ENCODE assay signal across 18 mouse cellular contexts in the genomic region with DNA sequence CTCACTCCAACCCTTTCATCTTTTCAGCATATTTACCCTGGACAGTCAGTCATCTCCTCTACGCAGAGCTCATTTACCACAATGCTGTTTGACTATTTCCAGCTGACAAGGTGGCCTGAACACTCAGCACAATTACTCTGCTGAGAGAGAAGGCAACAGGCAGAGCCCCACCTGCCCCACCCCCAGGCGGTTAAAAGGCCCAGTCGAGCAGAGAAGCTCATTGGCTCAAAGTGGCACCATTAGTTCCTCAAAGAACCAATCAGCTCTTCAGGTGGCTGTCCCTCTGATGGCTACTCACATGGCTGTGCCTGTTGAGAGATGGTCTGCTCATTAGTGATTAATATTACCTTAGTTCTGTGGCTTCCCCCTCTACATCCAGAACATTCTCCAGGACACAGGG. TPM values are rescaled to one million over a fixed set of nuclear protein-coding genes. Genes with fewer than 3 reads are reported as not detected.
DNase-seq lines count a peak whose midpoint lies in the region; ATAC-seq lines count a peak whose summit lies in the region.
"Had no signal": no experiment of that assay in that cellular context is flagged by ENCODE, and none has a peak within 500 bp of the region (broad histone marks: within the 10 kb centered on the region; RNA-seq: fewer than 3 reads in every experiment).

No protein-coding gene starts in this region.

- H3K4me3 ChIP-seq in hindbrain, embryonic 14.5 days (replicated peaks; ENCODE audit: low read length): 0 out of 2 replicates have a peak overlapping the region, but pooled peaks have one; percentile 2
- H3K4me3 ChIP-seq in neural tube, embryonic 15.5 days (replicated peaks): no peak overlapping the region
- H3K4me3 ChIP-seq in intestine, embryonic 16.5 days (ENCODE audit: low read length): no peak overlapping the region
- H3K4me3 ChIP-seq: gastrocnemius, adult 2 months; heart, embryonic 12.5 days; midbrain, embryonic 12.5 days had no signal

- DNase-seq in left cerebral cortex, postnatal 4 days: peak; percentile 7
- no peak for DNase-seq in left cerebral cortex, postnatal 36 days (ENCODE audit: low spot score in 2 of 2)
- peak; percentile 34 for DNase-seq in embryo, embryonic 10 days (ENCODE audit: low spot score)
- DNase-seq in hindbrain, embryonic 14.5 days (ENCODE audit: low spot score): no peak
- DNase-seq in B cell, adult 2 months: no peak
- no peak for DNase-seq in cerebellum, adult 9-10 months
- DNase-seq: cerebellum, adult 2 months; gastrocnemius, adult 2 months; kidney, adult 9 months; lung, postnatal 14 days; right cerebral cortex, postnatal 25 days; thymus, adult 2 months had no signal

- peak overlapping the region; percentile 69 for H3K4me2 ChIP-seq in hindbrain, embryonic 14.5 days (replicated peaks)
- H3K4me2 ChIP-seq in neural tube, embryonic 15.5 days: peak overlapping the region; percentile 83; the same call in 1 of the 2 replicates
- H3K4me2 ChIP-seq in intestine, embryonic 16.5 days (ENCODE audit: low read depth, low read length): no peak overlapping the region
- H3K4me2 ChIP-seq: heart, embryonic 12.5 days; midbrain, embryonic 12.5 days had no signal

- intact Hi-C loops in left cerebral cortex, postnatal 4 days (cut with DNase I): no loop called here
- intact Hi-C loops in left cerebral cortex, postnatal 36 days (cut with DNase I): no loop called here

- 34% methylated on average over 3 of the region's 3 CpGs for WGBS in hindbrain, embryonic 14.5 days
- WGBS in neural tube, embryonic 15.5 days: 27% methylated on average over 3 of the region's 3 CpGs
- WGBS in intestine, embryonic 16.5 days: 62% methylated on average over 3 of the region's 3 CpGs

- H3K36me3 ChIP-seq in hindbrain, embryonic 14.5 days (replicated peaks; ENCODE audit: control insufficient read depth, insufficient read depth): no peaks in the 10 kb centered on the region
- H3K36me3 ChIP-seq in neural tube, embryonic 15.5 days: no peaks in the 10 kb centered on the region
- H3K36me3 ChIP-seq in intestine, embryonic 16.5 days (ENCODE audit: control insufficient read depth, insufficient read depth, low read length): no peaks in the 10 kb centered on the region
- H3K36me3 ChIP-seq: heart, embryonic 12.5 days; midbrain, embryonic 12.5 days had no signal

- ATAC-seq in hindbrain, embryonic 14.5 days (ENCODE audit: low FRiP score): no peak
- ATAC-seq in neural tube, embryonic 15.5 days (ENCODE audit: low FRiP score): no peak
- ATAC-seq in intestine, embryonic 16.5 days: no peak
- ATAC-seq: CD4-positive, CD25-positive, alpha-beta regulatory T cell, adult 4 months had no signal

- H3K9ac ChIP-seq in hindbrain, embryonic 14.5 days: no peak overlapping the region
- no peak overlapping the region for H3K9ac ChIP-seq in neural tube, embryonic 15.5 days (replicated peaks)
- H3K9ac ChIP-seq in intestine, embryonic 16.5 days (ENCODE audit: low read depth, low read length): no peak overlapping the region
- H3K9ac ChIP-seq: heart, embryonic 12.5 days; liver, embryonic 14.5 days; midbrain, embryonic 12.5 days had no signal

- 0 out of 2 replicates have a peak overlapping the region, but pooled peaks have one; percentile 20 for H3K27ac ChIP-seq in hindbrain, embryonic 14.5 days
- H3K27ac ChIP-seq in neural tube, embryonic 15.5 days (replicated peaks): 0 out of 2 replicates have a peak overlapping the region, but pooled peaks have one; percentile 9
- no peak overlapping the region for H3K27ac ChIP-seq in intestine, embryonic 16.5 days (ENCODE audit: low read length)
- H3K27ac ChIP-seq: gastrocnemius, adult 2 months; liver, embryonic 14.5 days had no signal

- H3K4me1 ChIP-seq in hindbrain, embryonic 14.5 days (replicated peaks; ENCODE audit: control insufficient read depth, insufficient read depth, low read length): peaks cover 23% of the 10 kb centered on the region
- peaks cover 35% of the 10 kb centered on the region for H3K4me1 ChIP-seq in neural tube, embryonic 15.5 days
- peaks cover 10% of the 10 kb centered on the region; the same call in 1 of the 2 replicates for H3K4me1 ChIP-seq in intestine, embryonic 16.5 days (ENCODE audit: control insufficient read depth, insufficient read depth, low read length)

- 0 out of 2 replicates have a peak, but pooled peaks cover 4% of the 10 kb centered on the region for H3K27me3 ChIP-seq in hindbrain, embryonic 14.5 days (ENCODE audit: control insufficient read depth, insufficient read depth, low read length)
- no peaks in the 10 kb centered on the region for H3K27me3 ChIP-seq in neural tube, embryonic 15.5 days (replicated peaks)
- peaks cover 10% of the 10 kb centered on the region for H3K27me3 ChIP-seq in intestine, embryonic 16.5 days (replicated peaks; ENCODE audit: control insufficient read depth, insufficient read depth, low read length)
- H3K27me3 ChIP-seq: heart, embryonic 12.5 days had no signal

- H3K9me3 ChIP-seq in hindbrain, embryonic 14.5 days (ENCODE audit: control insufficient read depth, low read length): no peaks in the 10 kb centered on the region
- no peaks in the 10 kb centered on the region for H3K9me3 ChIP-seq in neural tube, embryonic 15.5 days (replicated peaks)
- H3K9me3 ChIP-seq in intestine, embryonic 16.5 days (ENCODE audit: control insufficient read depth, low read length): no peaks in the 10 kb centered on the region
- H3K9me3 ChIP-seq: heart, embryonic 12.5 days; midbrain, embryonic 12.5 days had no signal

RNA-seq across cellular contexts. Expression of gene Bend4, which starts 3.5 kb away (rescaled TPM):
- total RNA-seq in left cerebral cortex, postnatal 4 days (2021): 10 to 100 TPM; 14.0 to 14.8 TPM
- total RNA-seq in left cerebral cortex, postnatal 36 days (2021): 1 to 10 TPM; 6.1 to 7.6 TPM
- polyA plus RNA-seq in hindbrain, embryonic 14.5 days (2014; fragmentation: Nextera tagmentation; extraction: Ambion mirVana): 15.1 and 15.9 TPM in 2 replicates
- 10.4 and 12.1 TPM in 2 replicates for polyA plus RNA-seq in neural tube, embryonic 15.5 days (2015; fragmentation: Nextera tagmentation; extraction: Ambion mirVana)
- 3.0 and 4.0 TPM in 2 replicates for polyA plus RNA-seq in intestine, embryonic 16.5 days (2015; fragmentation: Nextera tagmentation; extraction: Ambion mirVana)

Comparison
In these comparisons a context has a peak if more than half of its experiments do, and no peak if none do; other contexts are left out.
1. DNase-seq: peak in left cerebral cortex, postnatal 4 days (single experiment) and embryo, embryonic 10 days (single experiment); none in left cerebral cortex, postnatal 36 days (0 of 2), hindbrain, embryonic 14.5 days (single experiment), B cell, adult 2 months (0 of 2) and cerebellum, adult 9-10 months (single experiment).